Mouse (Mus musculus) kidney, embryonic 15.5 days (tissue): ENCODE results near the gene E030030I06Rik. TPM values are rescaled to one million over a fixed set of nuclear protein-coding genes. Genes with fewer than 3 reads are reported as not detected.
"Not testable (repeated sequence)": the region's sequence is repeated elsewhere in the genome, so short reads cannot be mapped to it uniquely, and the experiment has no call there.

Experiments
- ATAC-seq: fragments of 200-750 bp; cut with Nextera tagmentation; replicated peaks from 2 replicates; pipeline ENCODE4 v1.8.0; 2017; ENCODE audit warnings: moderate TSS enrichment; ENCODE audit not compliant: low FRiP score
- H3K27ac ChIP-seq: fragments of 300-500 bp; sonication (generic); 2 replicates; pipeline ENCODE4 v1.5.1; 2015; ENCODE audit warnings: mild to moderate bottlenecking, inconsistent platforms
- H3K27me3 ChIP-seq: fragments of 300-500 bp; sonication (generic); 2 replicates; pipeline ENCODE4 v1.6.1; 2015; ENCODE audit warnings: inconsistent platforms
- H3K36me3 ChIP-seq: fragments of 300-500 bp; sonication (generic); 2 replicates; pipeline ENCODE4 v1.6.1; 2015; ENCODE audit warnings: inconsistent platforms
- H3K4me1 ChIP-seq: fragments of 300-500 bp; sonication (generic); 2 replicates; pipeline ENCODE4 v1.6.1; 2015; ENCODE audit warnings: inconsistent platforms
- H3K4me2 ChIP-seq: fragments of 300-500 bp; sonication (generic); 2 replicates; pipeline ENCODE4 v1.6.1; 2015; ENCODE audit warnings: moderate library complexity, mild to moderate bottlenecking, inconsistent platforms
- H3K4me3 ChIP-seq: fragments of 300-500 bp; sonication (generic); replicated peaks from 2 replicates; pipeline ENCODE4 v1.5.1; 2015; ENCODE audit warnings: mild to moderate bottlenecking, inconsistent platforms
- H3K9ac ChIP-seq: fragments of 300-500 bp; sonication (generic); 2 replicates; pipeline ENCODE4 v1.6.1; 2015; ENCODE audit warnings: mild to moderate bottlenecking, inconsistent platforms
- H3K9me3 ChIP-seq: fragments of 300-500 bp; sonication (generic); replicated peaks from 2 replicates; pipeline ENCODE4 v1.6.1; 2016; ENCODE audit warnings: inconsistent platforms
- WGBS: fragments of 180-500 bp; shearing (Covaris S2); methylation state at CpG from one replicate; pipeline ENCODE4 v1.1.7; 2015; ENCODE audit warnings: mixed read lengths; 5-methylcytosine and 5-hydroxymethylcytosine counted together
- polyA plus RNA-seq: library from polyadenylated mRNA; unstranded; fragments of >200 nt; fragmentation: Nextera tagmentation; extraction: Ambion mirVana; gene quantifications from 2 replicates; pipeline ENCODE4 v1.2.1, GENCODE M21; 2015

The E030030I06Rik gene
- polyA plus RNA-seq, 1 experiment from 2014 or later = 29.6 TPM

GRCm38 (mm10) chr10:22149691-22150465 is 808 bp upstream of the E030030I06Rik start:
- H3K27me3 ChIP-seq = peaks cover 50% of the 10 kb centered on the region
- H3K36me3 ChIP-seq = peaks cover 5% of the 10 kb centered on the region; the same call in 1 of the 2 replicates
- under 1% methylated on average over 50 of the region's 50 CpGs for WGBS
- H3K4me2 ChIP-seq = peak overlapping the region; percentile 100
- no peaks in the 10 kb centered on the region for H3K9me3 ChIP-seq
- peak overlapping the region; percentile 71; the same call in 1 of the 2 replicates for H3K9ac ChIP-seq
- peak overlapping the region; percentile 78 for H3K4me3 ChIP-seq
- H3K27ac ChIP-seq = no peak overlapping the region
- ATAC-seq = no peak; the same call in 1 of the 2 replicates
- H3K4me1 ChIP-seq = peaks cover 29% of the 10 kb centered on the region

DNA sequence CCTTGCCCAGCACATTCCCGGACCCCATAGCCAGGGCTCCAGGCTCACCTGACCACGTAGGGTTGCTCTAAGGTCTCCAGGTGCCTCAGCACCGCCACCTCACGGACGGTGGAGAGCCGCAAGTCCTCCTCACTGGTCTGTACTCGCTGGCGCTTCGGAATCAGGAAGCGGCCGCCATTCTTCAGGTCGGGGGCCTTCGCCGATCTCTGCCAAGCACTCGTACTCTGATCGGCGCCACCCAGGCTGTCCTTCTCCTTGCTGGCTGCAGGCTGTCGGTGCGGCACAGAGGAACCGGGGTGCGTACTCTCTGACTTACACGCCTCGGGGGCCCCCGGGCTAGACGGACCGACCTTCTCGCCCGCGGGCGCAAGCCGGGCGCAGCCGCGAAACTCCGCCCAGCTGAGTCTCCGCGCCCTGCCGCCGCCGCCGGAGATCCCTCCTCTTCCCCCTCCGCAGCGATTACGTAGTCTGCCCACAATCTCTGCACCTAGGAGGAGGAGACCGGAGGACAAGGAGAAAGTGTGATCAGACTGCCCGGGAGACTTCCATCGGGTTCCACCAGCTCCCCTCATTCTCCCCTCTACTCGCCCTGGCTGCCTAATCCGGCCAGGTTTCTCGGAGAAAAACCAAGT is 513 bp downstream of the E030030I06Rik start:
- peak overlapping the region; percentile 100 for H3K4me2 ChIP-seq
- H3K27me3 ChIP-seq = peaks cover 37% of the 10 kb centered on the region
- peaks cover 5% of the 10 kb centered on the region; the same call in 1 of the 2 replicates for H3K36me3 ChIP-seq
- H3K9ac ChIP-seq = peak overlapping the region; percentile 71
- no peaks in the 10 kb centered on the region for H3K9me3 ChIP-seq
- H3K4me3 ChIP-seq = peak overlapping the region; percentile 78
- H3K27ac ChIP-seq = peak overlapping the region; percentile 82
- H3K4me1 ChIP-seq = peaks cover 25% of the 10 kb centered on the region
- WGBS = under 1% methylated on average over 47 of the region's 50 CpGs
- ATAC-seq = peak; percentile 91

DNA sequence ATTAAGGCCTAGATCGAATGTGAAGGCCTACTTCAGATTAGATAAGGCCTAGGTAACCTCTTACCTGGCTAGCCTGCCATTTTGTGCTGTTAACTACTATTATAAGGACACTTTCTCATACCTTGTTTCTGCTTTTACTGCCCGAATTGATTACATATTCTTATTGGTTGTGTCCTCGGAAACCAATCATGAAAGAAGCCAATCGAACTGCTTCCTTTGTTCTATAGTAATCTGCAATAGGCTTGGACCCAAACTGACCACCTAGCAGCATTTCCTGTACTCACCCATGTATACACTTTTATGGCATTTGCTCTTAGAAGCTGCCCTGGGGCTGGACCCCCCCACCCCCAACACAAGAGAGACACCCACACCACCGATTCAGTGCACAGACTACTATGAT is 6.1 kb downstream of the E030030I06Rik start:
- Histone ChIP-seq H3K27ac (no peak overlapping the region), H3K4me2 (no peak overlapping the region), H3K27me3 (no peaks in the 10 kb centered on the region), H3K36me3 (peaks cover 5% of the 10 kb centered on the region; the same call in 1 of the 2 replicates), H3K9me3 (no peaks in the 10 kb centered on the region; the same call in 1 of the 2 replicates), H3K9ac (no peak overlapping the region), H3K4me3 (no peak overlapping the region), H3K4me1 (no peaks in the 10 kb centered on the region)
- ATAC-seq = no peak
- 66% methylated on average over 5 of the region's 5 CpGs for WGBS

GRCm38 (mm10) chr10:22142194-22142593 is 6.9 kb downstream of the E030030I06Rik start:
- H3K9me3 ChIP-seq, H3K4me2 ChIP-seq, H3K4me3 ChIP-seq, H3K4me1 ChIP-seq, H3K9ac ChIP-seq, H3K27me3 ChIP-seq, H3K36me3 ChIP-seq, ATAC-seq, H3K27ac ChIP-seq: not testable (repeated sequence)
- 86% methylated on average over 1 of the region's 1 CpGs for WGBS

DNA sequence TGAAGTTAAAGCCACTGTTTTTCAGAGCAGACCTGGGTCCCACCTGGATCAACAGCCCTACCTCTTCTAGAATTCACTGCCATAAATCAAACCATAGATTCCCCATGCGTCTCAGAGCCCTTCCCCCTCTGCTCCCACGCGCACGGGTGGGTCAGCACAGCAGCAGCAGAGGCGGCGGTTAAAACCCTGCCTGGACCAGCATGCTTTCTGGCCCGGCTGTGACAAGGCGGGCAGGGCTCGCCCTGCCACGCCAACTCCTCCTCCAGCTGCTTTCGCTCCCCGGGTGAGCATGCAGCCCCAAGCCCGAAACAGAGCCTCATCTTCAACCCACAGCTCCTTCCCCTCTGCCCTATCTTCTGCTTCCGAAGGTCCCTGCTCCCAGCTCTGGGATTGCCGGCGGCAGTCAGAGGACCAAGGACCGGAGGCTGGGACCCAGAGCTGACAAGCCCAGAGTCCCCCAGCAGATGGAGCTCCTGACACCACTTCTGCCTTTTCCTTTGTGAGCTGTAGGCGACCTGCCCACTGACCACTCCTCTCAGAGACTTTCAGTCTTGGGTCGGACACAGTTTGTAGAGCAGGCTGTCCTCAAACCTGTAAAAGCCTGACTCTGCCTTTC is 8.3 kb downstream of the E030030I06Rik start:
- Histone ChIP-seq H3K27me3 (no peaks in the 10 kb centered on the region), H3K27ac (no peak overlapping the region; the same call in 1 of the 2 replicates), H3K4me2 (peak overlapping the region; percentile 82), H3K4me3 (peak overlapping the region; percentile 48), H3K4me1 (no peaks in the 10 kb centered on the region), H3K9ac (peak overlapping the region; percentile 47), H3K9me3 (no peaks in the 10 kb centered on the region; the same call in 1 of the 2 replicates), H3K36me3 (no peaks in the 10 kb centered on the region)
- ATAC-seq = peak; percentile 77
- under 1% methylated on average over 19 of the region's 19 CpGs for WGBS

DNA sequence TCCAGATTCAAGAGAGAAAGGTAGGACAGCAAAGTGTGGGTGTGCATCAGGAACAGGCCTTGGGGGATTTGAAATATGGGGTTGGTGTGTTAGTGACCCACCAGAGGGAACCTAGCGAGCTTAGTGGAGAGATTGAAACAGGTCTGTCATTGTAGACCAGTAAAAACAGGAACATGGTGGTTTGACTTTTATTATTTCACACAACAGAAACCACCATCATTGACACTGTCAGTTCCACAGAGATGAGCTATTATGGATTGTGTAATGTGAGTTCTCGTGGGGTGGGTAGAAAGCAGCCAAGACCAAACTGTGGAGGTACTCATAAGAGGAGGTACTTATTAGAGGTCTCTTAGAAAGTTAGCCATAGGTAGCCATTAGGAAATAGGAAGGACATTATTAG is 74.5 kb downstream of the E030030I06Rik start:
- H3K4me2 ChIP-seq = no peak overlapping the region
- H3K9me3 ChIP-seq = no peaks in the 10 kb centered on the region
- H3K4me1 ChIP-seq = no peaks in the 10 kb centered on the region
- H3K27ac ChIP-seq = no peak overlapping the region
- no peaks in the 10 kb centered on the region for H3K36me3 ChIP-seq
- H3K4me3 ChIP-seq = no peak overlapping the region
- WGBS = 86% methylated on average over 2 of the region's 2 CpGs
- no peak overlapping the region for H3K9ac ChIP-seq
- ATAC-seq = no peak
- H3K27me3 ChIP-seq = no peaks in the 10 kb centered on the region

GRCm38 (mm10) chr10:22072739-22073138 is 76.3 kb downstream of the E030030I06Rik start:
- no peak overlapping the region for H3K4me2 ChIP-seq
- H3K9ac ChIP-seq = no peak overlapping the region
- no peaks in the 10 kb centered on the region for H3K4me1 ChIP-seq
- no peaks in the 10 kb centered on the region for H3K9me3 ChIP-seq
- no peak for ATAC-seq
- H3K4me3 ChIP-seq = no peak overlapping the region
- no peaks in the 10 kb centered on the region for H3K27me3 ChIP-seq
- WGBS = 71% methylated on average over 2 of the region's 2 CpGs
- H3K27ac ChIP-seq = no peak overlapping the region
- H3K36me3 ChIP-seq = no peaks in the 10 kb centered on the region

- Histone ChIP-seq H3K36me3 (no peaks in the 10 kb centered on the region), H3K9me3 (no peaks in the 10 kb centered on the region), H3K9ac (no peak overlapping the region), H3K4me2 (no peak overlapping the region), H3K4me1 (no peaks in the 10 kb centered on the region), H3K4me3 (no peak overlapping the region), H3K27me3 (no peaks in the 10 kb centered on the region), H3K27ac (no peak overlapping the region)
- WGBS = 47% methylated on average over 4 of the region's 4 CpGs
- ATAC-seq = no peak
These were observed 78.5 kb downstream of the E030030I06Rik start for GRCm38 (mm10) chr10:22070576-22070975.

- Histone ChIP-seq H3K4me1 (no peaks in the 10 kb centered on the region), H3K36me3 (no peaks in the 10 kb centered on the region), H3K4me2 (no peak overlapping the region), H3K4me3 (no peak overlapping the region), H3K9me3 (no peaks in the 10 kb centered on the region), H3K27ac (no peak overlapping the region), H3K9ac (no peak overlapping the region), H3K27me3 (no peaks in the 10 kb centered on the region)
- ATAC-seq = no peak
- WGBS = 87% methylated on average over 2 of the region's 2 CpGs
These were observed 78.9 kb downstream of the E030030I06Rik start for GRCm38 (mm10) chr10:22070168-22070567.

- not testable (repeated sequence) for H3K9me3 ChIP-seq, ATAC-seq, H3K4me2 ChIP-seq, H3K27ac ChIP-seq, H3K4me3 ChIP-seq, H3K4me1 ChIP-seq, H3K9ac ChIP-seq, H3K36me3 ChIP-seq, H3K27me3 ChIP-seq
- WGBS = 89% methylated on average over 7 of the region's 7 CpGs
These were observed 81.1 kb downstream of the E030030I06Rik start, which contains the start of gene 4930444G20Rik for GRCm38 (mm10) chr10:22067979-22068378. Gene 4930444G20Rik (minus strand): TSS chr10:22068079.
